Mouse (Mus musculus) embryo, embryonic 10 days (tissue): ENCODE data around the gene Lrp4.
"Not testable (repeated sequence)": the region's sequence is repeated elsewhere in the genome, so short reads cannot be mapped to it uniquely, and the experiment has no call there.

Experiments
- DNase-seq: peaks from one replicate; pipeline ENCODE4 v3.0.0-alpha.2; 2015; ENCODE audit warnings: low spot score

Lrp4 gene

GRCm38 (mm10) chr2:91485256-91485655 is 27.9 kb downstream of the Lrp4 start:
- no peak for DNase-seq

DNA sequence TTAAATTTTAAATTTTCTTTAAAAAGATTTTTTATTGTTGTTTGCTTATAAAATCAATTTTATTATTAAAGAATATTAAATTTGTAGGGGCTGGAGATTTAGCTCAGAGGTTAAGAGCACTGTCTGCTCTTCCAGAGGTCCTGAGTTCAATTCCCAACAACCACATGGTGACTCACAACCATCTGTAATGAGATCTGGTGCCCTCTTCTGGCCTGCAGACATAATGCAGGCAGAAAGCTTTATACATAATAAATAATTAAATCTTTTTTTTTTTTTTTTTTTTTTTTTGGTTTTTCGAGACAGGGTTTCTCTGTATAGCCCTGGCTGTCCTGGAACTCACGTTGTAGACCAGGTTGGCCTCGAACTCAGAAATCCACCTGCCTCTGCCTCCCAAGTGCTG is 30.0 kb downstream of the Lrp4 start:
- not testable (repeated sequence) for DNase-seq

DNA sequence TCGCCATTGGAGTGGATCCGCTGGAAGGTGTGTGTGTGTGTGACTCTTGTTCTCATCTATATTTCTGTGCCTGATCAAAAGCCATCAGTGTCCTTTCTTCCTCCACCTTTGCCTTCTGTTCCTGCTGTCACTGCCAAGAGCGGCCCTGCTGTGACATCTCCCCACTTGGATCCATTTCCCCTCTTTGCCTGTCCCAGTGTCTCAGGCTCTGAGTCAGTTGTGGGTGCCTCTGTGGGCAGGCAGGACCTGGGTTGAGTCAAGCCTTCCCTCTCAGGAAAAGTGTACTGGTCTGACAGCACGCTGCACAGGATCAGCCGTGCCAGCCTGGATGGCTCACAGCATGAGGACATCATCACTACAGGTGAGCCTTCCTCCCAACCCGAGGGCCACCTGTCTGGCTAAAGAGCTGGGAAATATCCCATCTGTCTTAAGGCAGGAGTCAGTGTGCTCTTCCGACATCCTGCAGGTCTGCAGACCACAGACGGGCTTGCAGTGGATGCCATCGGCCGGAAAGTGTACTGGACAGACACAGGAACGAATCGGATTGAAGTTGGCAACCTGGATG is 34.8 kb downstream of the Lrp4 start:
- no peak for DNase-seq

- DNase-seq: no peak
Observed at GRCm38 (mm10) chr2:91493981-91494380, 36.7 kb downstream of the Lrp4 start.

DNA sequence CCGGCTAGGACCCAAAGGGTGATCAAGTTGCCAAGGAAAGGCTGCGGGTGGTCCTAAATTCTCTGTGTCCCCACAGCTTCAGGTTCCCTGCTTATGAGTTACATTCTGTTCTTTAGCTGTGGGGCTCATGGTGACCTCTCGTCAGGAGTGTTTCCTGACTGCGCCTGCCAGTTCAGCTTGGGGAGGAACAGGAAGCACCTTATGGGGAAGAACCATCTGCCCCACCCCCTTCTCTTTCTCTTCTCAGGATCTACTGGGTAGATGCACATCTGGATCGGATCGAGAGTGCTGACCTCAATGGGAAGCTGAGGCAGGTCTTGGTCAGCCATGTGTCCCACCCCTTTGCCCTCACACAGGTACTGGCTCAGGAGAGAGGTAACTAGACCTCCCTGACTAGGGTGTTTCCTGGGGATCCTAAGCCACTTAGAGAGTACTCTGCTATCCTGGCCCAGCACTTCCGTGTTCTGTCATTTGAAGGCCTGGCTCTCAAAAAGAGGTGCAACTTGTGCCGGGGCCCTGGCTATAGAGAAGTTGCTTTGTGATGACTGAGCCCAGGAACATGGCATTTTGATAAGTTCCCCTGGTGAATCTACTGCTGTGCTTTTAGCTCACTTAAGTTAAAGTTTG is 40.9 kb downstream of the Lrp4 start:
- DNase-seq: no peak

DNA sequence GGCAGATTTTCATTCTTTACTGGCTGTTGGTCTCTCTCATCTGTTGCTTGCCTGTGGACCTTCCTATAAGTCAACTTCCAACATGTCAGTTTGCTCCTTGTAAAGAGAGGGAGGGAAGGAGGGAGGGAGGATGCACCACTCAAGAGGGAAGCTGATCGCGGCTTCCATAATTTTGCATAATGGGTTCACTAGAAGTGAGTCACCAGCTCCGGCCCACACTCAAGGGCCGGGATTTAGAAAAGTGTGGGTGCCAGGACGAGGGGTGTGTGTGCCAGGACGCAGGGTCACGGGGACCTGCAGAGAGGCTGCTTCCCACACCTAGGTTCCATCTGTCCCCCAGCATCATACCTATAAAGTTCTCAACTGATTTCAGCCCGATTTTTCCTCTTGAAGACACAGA is 50.8 kb downstream of the Lrp4 start:
- no peak for DNase-seq

DNA sequence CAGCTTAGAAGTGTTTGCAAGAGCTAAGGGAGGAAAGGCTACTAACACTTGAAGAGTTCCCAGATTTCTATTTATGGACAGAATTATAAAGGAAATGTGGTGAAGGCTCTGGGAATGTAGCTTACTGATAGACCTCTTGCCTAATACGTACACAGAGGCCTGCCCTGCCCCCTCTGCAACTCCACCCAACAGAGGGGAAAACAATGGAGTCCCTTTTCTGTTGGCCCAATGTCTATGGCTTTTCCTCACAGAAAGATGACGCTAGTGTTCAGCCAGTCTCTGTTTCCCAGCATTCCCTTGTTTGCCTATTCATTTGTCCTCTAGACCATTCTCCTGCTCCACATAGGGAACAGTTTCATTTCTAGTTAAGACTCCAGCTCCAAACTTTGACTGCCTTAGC is 59.9 kb downstream of the Lrp4 start:
- DNase-seq: peak; percentile 28

- peak; percentile 98 for DNase-seq
Observed at GRCm38 (mm10) chr2:91526294-91527146, 69.2 kb downstream of the Lrp4 start, which contains the start of gene Ckap5. TSS of gene Ckap5 (plus strand) at chr2:91526762.

- DNase-seq: peak; percentile 48
Observed at GRCm38 (mm10) chr2:91527147-91527486, 69.8 kb downstream of the Lrp4 start.

GRCm38 (mm10) chr2:91537588-91538205 is 80.4 kb downstream of the Lrp4 start:
- DNase-seq: peak; percentile 91
